8 mouse cellular contexts compared by ENCODE assay signal in genomic region chr19:46598720-46599252, GRCm38 (mm10). TPM values are rescaled to one million over a fixed set of nuclear protein-coding genes. Genes with fewer than 3 reads are reported as not detected.
DNase-seq lines count a peak whose midpoint lies in the region; ATAC-seq and TF ChIP-seq lines count a peak whose summit lies in the region.

TSS of gene Wbp1l (plus strand) at chr19:46599084.

- no peaks in the 10 kb centered on the region for H3K9me3 ChIP-seq in G1E (replicated peaks)
- no peaks in the 10 kb centered on the region for H3K9me3 ChIP-seq in forebrain, embryonic 16.5 days (ENCODE audit: control insufficient read depth, low read length)
- no peaks in the 10 kb centered on the region for H3K9me3 ChIP-seq in lung, embryonic 14.5 days (ENCODE audit: low read depth, low read length)

- ATAC-seq in G1E (ENCODE audit: extremely low read depth, insufficient number of reproducible peaks, low FRiP score, poor library complexity, severe bottlenecking) = peak; percentile 97
- peak; percentile 99 for ATAC-seq in forebrain, embryonic 16.5 days
- ATAC-seq in lung, embryonic 14.5 days (ENCODE audit: insufficient read depth) = peak; percentile 99

- H3K4me1 ChIP-seq in G1E (ENCODE audit: insufficient read depth, low read depth, low read length) = peaks cover 37% of the 10 kb centered on the region
- peaks cover 24% of the 10 kb centered on the region for H3K4me1 ChIP-seq in forebrain, embryonic 16.5 days (replicated peaks; ENCODE audit: control insufficient read depth, insufficient read depth, low read length)
- H3K4me1 ChIP-seq in lung, embryonic 14.5 days (ENCODE audit: insufficient read depth) = 0 out of 2 replicates have a peak, but pooled peaks cover 3% of the 10 kb centered on the region
- H3K4me1 ChIP-seq in olfactory bulb, adult 2 months (ENCODE audit: control insufficient read depth, insufficient read depth, low read length) = peaks cover 10% of the 10 kb centered on the region
- H3K4me1 ChIP-seq in thymus, adult 2 months (replicated peaks; ENCODE audit: control insufficient read depth, insufficient read depth, low read length) = peaks cover 11% of the 10 kb centered on the region

- TF ChIP-seq POLR2A in olfactory bulb, adult 2 months (IDR thresholded peaks at IDR 0.05; ENCODE audit: insufficient read depth, low read depth, low read length) = peak; percentile 57; the same call in 1 of the 2 replicates
- TF ChIP-seq POLR2A in thymus, adult 2 months (IDR thresholded peaks at IDR 0.05; ENCODE audit: control insufficient read depth, extremely low read depth, insufficient read depth, low read length, poor library complexity) = peak; percentile 88

- intact Hi-C loops in heart, postnatal 36 days (cut with DNase I) = loop anchor here (2.0 kb wide), 2 partner anchors 24 to 46 kb away; no protein-coding TSS in a partner anchor

- peak; percentile 100 for DNase-seq in G1E (ENCODE audit: low spot score)
- peak; percentile 92 to 98 for DNase-seq in cerebellum, adult 18-20 months
- peak; percentile 92 for DNase-seq in heart, postnatal 36 days
- DNase-seq in layer of hippocampus, adult 2 months (ENCODE audit: low spot score in 2 of 2) = peak; percentile 96 to 99
- peak; percentile 99 for DNase-seq in lung, embryonic 14.5 days
- DNase-seq in thymus, adult 2 months = peak; percentile 98

- H3K4me3 ChIP-seq in G1E (ENCODE audit: low read depth, low read length) = peak within 1 kb of the TSS; percentile 99
- H3K4me3 ChIP-seq in forebrain, embryonic 16.5 days (replicated peaks; ENCODE audit: low read length) = peak within 1 kb of the TSS; percentile 76
- peak within 1 kb of the TSS; percentile 65 for H3K4me3 ChIP-seq in layer of hippocampus, adult 2 months
- H3K4me3 ChIP-seq in lung, embryonic 14.5 days (ENCODE audit: low read depth, low read length) = peak within 1 kb of the TSS; percentile 72
- peak within 1 kb of the TSS; percentile 95 for H3K4me3 ChIP-seq in olfactory bulb, adult 2 months (ENCODE audit: insufficient read depth, low read depth, low read length)
- peak within 1 kb of the TSS; percentile 67 for H3K4me3 ChIP-seq in thymus, adult 2 months (ENCODE audit: control insufficient read depth, insufficient read depth, low read length)

- H3K9ac ChIP-seq in forebrain, embryonic 16.5 days (replicated peaks; ENCODE audit: low read depth, low read length) = peak within 1 kb of the TSS; percentile 71
- H3K9ac ChIP-seq in lung, embryonic 14.5 days = peak within 1 kb of the TSS; percentile 72

- peak within 1 kb of the TSS; percentile 5; the same call in 1 of the 2 replicates for H3K27ac ChIP-seq in forebrain, embryonic 16.5 days (ENCODE audit: low read length)
- peak within 1 kb of the TSS; percentile 92 for H3K27ac ChIP-seq in layer of hippocampus, adult 2 months
- 0 out of 2 replicates have a peak within 1 kb of the TSS, but pooled peaks have one; percentile 33 for H3K27ac ChIP-seq in lung, embryonic 14.5 days (ENCODE audit: low read depth)
- H3K27ac ChIP-seq in olfactory bulb, adult 2 months (ENCODE audit: insufficient read depth, low read depth, low read length) = 0 out of 2 replicates have a peak within 1 kb of the TSS, but pooled peaks have one; percentile 22
- peak within 1 kb of the TSS; percentile 27; the same call in 1 of the 2 replicates for H3K27ac ChIP-seq in thymus, adult 2 months (ENCODE audit: control insufficient read depth, insufficient read depth, low read length)

- peaks cover 32% of the 10 kb centered on the region for H3K36me3 ChIP-seq in G1E (replicated peaks)
- peaks cover 5% of the 10 kb centered on the region; the same call in 1 of the 2 replicates for H3K36me3 ChIP-seq in forebrain, embryonic 16.5 days (ENCODE audit: control insufficient read depth, insufficient read depth)
- peaks cover 12% of the 10 kb centered on the region for H3K36me3 ChIP-seq in lung, embryonic 14.5 days (ENCODE audit: insufficient read depth)
- no peaks in the 10 kb centered on the region for H3K36me3 ChIP-seq in thymus, adult 2 months (ENCODE audit: control insufficient read depth, insufficient read depth, low read length)

- H3K27me3 ChIP-seq in G1E (ENCODE audit: insufficient read depth, low read length) = no peaks in the 10 kb centered on the region
- no peaks in the 10 kb centered on the region for H3K27me3 ChIP-seq in forebrain, embryonic 16.5 days (replicated peaks; ENCODE audit: control insufficient read depth, insufficient read depth, low read length)
- H3K27me3 ChIP-seq in lung, embryonic 14.5 days (ENCODE audit: insufficient read depth, low read length) = no peaks in the 10 kb centered on the region
- H3K27me3 ChIP-seq in thymus, adult 2 months (ENCODE audit: control insufficient read depth, insufficient read depth, low read length) = no peaks in the 10 kb centered on the region

- TF ChIP-seq CTCF in G1E (IDR thresholded peaks at IDR 0.05; ENCODE audit: low read depth, low read length) = no peak
- TF ChIP-seq CTCF in layer of hippocampus, adult 2 months (conservative IDR thresholded peaks at IDR 0.05) = no peak
- no peak for TF ChIP-seq CTCF in lung, embryonic 14.5 days (IDR thresholded peaks at IDR 0.05; ENCODE audit: low read depth)
- no peak for TF ChIP-seq CTCF in olfactory bulb, adult 2 months (IDR thresholded peaks at IDR 0.05; ENCODE audit: insufficient read depth, low read depth, low read length)
- peak; percentile 67; the same call in 1 of the 2 replicates for TF ChIP-seq CTCF in thymus, adult 2 months (IDR thresholded peaks at IDR 0.05; ENCODE audit: borderline replicate concordance, control insufficient read depth, extremely low read depth, insufficient read depth, low read length, poor library complexity)

- H3K4me2 ChIP-seq in forebrain, embryonic 16.5 days (ENCODE audit: low read length) = peak within 1 kb of the TSS; percentile 94
- peak within 1 kb of the TSS; percentile 89 for H3K4me2 ChIP-seq in lung, embryonic 14.5 days

- under 1% methylated on average over 21 of the region's 22 CpGs for WGBS in forebrain, embryonic 16.5 days
- WGBS in lung, embryonic 14.5 days = under 1% methylated on average over 22 of the region's 22 CpGs
- WGBS in olfactory bulb, adult 2 months = under 1% methylated on average over 20 of the region's 22 CpGs
- under 1% methylated on average over 22 of the region's 22 CpGs for WGBS in thymus, adult 2 months

RNA-seq across cellular contexts. Expression of gene Wbp1l, which starts in this region (rescaled TPM):
- total RNA-seq in G1E (2014; fragmentation: Nextera tagmentation) (28.9 and 41.5 TPM in 2 replicates), G1E (2017) (31.9 TPM in 2 replicates)
- 52.9 and 53.3 TPM in 2 replicates for polyA plus RNA-seq in G1E (2012)
- 39.1 and 41.3 TPM in 2 replicates for polyA plus RNA-seq in forebrain, embryonic 16.5 days (2015; fragmentation: Nextera tagmentation; extraction: Ambion mirVana)
- 10 to 100 TPM; 51.2 to 59.1 TPM for total RNA-seq in heart, postnatal 36 days (2021)
- total RNA-seq in layer of hippocampus, adult 2 months (2021) = 10 to 100 TPM; 33.5 to 38.0 TPM
- 40.8 and 43.1 TPM in 2 replicates for polyA plus RNA-seq in lung, embryonic 14.5 days (2014; fragmentation: Nextera tagmentation; extraction: Ambion mirVana)
- polyA plus RNA-seq in olfactory bulb, adult 2 months (2012; ENCODE audit: insufficient read depth, insufficient read length, low replicate concordance, missing spikeins) = 293 TPM in 1 of 2 replicates, not detected in the other
- polyA plus RNA-seq in thymus, adult 2 months (2012; rRNA removed) = 77.0 and 87.8 TPM in 2 replicates

Comparison
In these comparisons a context has a peak if more than half of its experiments do, and no peak if none do; other contexts are left out.
1. Peak in every context shown above with its lines: DNase-seq, ATAC-seq, H3K4me3 ChIP-seq and H3K27ac ChIP-seq.
2. H3K27ac ChIP-seq: peak in every context shown above with its lines; median percentile 92 in layer of hippocampus, adult 2 months; 33 in lung, embryonic 14.5 days; 27 in thymus, adult 2 months; 22 in olfactory bulb, adult 2 months; 5 in forebrain, embryonic 16.5 days.